ENCODE assay signal across 6 mouse cellular contexts in genomic region chr1:69825635-69826034, GRCm38 (mm10). TPM values are rescaled to one million over a fixed set of nuclear protein-coding genes. Genes with fewer than 3 reads are reported as not detected.
ATAC-seq lines count a peak whose summit lies in the region.
"Not testable (repeated sequence)": the region's sequence is repeated elsewhere in the genome, so short reads cannot be mapped to it uniquely, and the experiment has no call there.
"Had no signal": no experiment of that assay in that cellular context is flagged by ENCODE, and none has a peak within 500 bp of the region (broad histone marks: within the 10 kb centered on the region; RNA-seq: fewer than 3 reads in every experiment).

No protein-coding gene starts in this region.

- H3K9me3 ChIP-seq in intestine, embryonic 15.5 days; intestine, embryonic 16.5 days (ENCODE audit: control insufficient read depth, low read length): not testable (repeated sequence)

- 60% methylated on average over 5 of the region's 5 CpGs for WGBS in intestine, embryonic 15.5 days
- WGBS in intestine, embryonic 16.5 days = 50% methylated on average over 5 of the region's 5 CpGs

- H3K4me1 ChIP-seq in intestine, embryonic 15.5 days (replicated peaks); intestine, embryonic 16.5 days (ENCODE audit: control insufficient read depth, insufficient read depth, low read length): not testable (repeated sequence)

- not testable (repeated sequence) for H3K27me3 ChIP-seq in intestine, embryonic 15.5 days (replicated peaks); intestine, embryonic 16.5 days (replicated peaks; ENCODE audit: control insufficient read depth, insufficient read depth, low read length)

- not testable (repeated sequence) for H3K27ac ChIP-seq in intestine, embryonic 15.5 days; intestine, embryonic 16.5 days (ENCODE audit: low read length)

- H3K9ac ChIP-seq in intestine, embryonic 15.5 days; intestine, embryonic 16.5 days (ENCODE audit: low read depth, low read length): not testable (repeated sequence)

- ATAC-seq in intestine, embryonic 15.5 days = peak; percentile 66
- peak; percentile 86 for ATAC-seq in intestine, embryonic 16.5 days

- H3K36me3 ChIP-seq in intestine, embryonic 15.5 days; intestine, embryonic 16.5 days (ENCODE audit: control insufficient read depth, insufficient read depth, low read length): not testable (repeated sequence)

- not testable (repeated sequence) for H3K4me3 ChIP-seq in intestine, embryonic 15.5 days (replicated peaks); intestine, embryonic 16.5 days (ENCODE audit: low read length)

- H3K4me2 ChIP-seq in intestine, embryonic 15.5 days (replicated peaks); intestine, embryonic 16.5 days (ENCODE audit: low read depth, low read length): not testable (repeated sequence)

RNA-seq across cellular contexts. Expression of gene Spag16, which starts 1.1 kb away (rescaled TPM):
- polyA plus RNA-seq in intestine, embryonic 15.5 days (2015; fragmentation: Nextera tagmentation; extraction: Ambion mirVana) = 0.09 and 0.20 TPM in 2 replicates
- 0.09 and 0.13 TPM in 2 replicates for polyA plus RNA-seq in intestine, embryonic 16.5 days (2015; fragmentation: Nextera tagmentation; extraction: Ambion mirVana)
- polyA plus RNA-seq: adrenal gland, adult 2 months; C2C12; G1E; Patski had no signal
